13 mouse cellular contexts compared by ENCODE assay signal in genomic region chr11:86742605-86743004, GRCm38 (mm10). TPM values are rescaled to one million over a fixed set of nuclear protein-coding genes. Genes with fewer than 3 reads are reported as not detected.
A peak's percentile ranks its signal among the peaks of the same experiment; 100 is the strongest.
DNase-seq lines count a peak whose midpoint lies in the region; ATAC-seq and TF ChIP-seq lines count a peak whose summit lies in the region.
"Had no signal": no experiment of that assay in that cellular context is flagged by ENCODE, and none has a peak within 500 bp of the region (broad histone marks: within the 10 kb centered on the region; RNA-seq: fewer than 3 reads in every experiment).

No protein-coding gene starts in this region.

- peak overlapping the region in 1 of 2 experiments; percentile 57; a peak in 2 of 4 replicates for H3K27ac ChIP-seq in heart, embryonic 14.5 days (replicated peaks in 1 of 2; ENCODE audit: control insufficient read depth in 1 of 2, insufficient read depth in 1 of 2, low read depth in 2 of 2, low read length in 2 of 2)
- peak overlapping the region; percentile 80 for H3K27ac ChIP-seq in liver, postnatal 0 days (ENCODE audit: low read depth)
- H3K27ac ChIP-seq in forebrain, embryonic 14.5 days (ENCODE audit: low read depth, low read length), result no peak overlapping the region
- H3K27ac ChIP-seq in hindbrain, embryonic 14.5 days, result no peak overlapping the region
- H3K27ac ChIP-seq: embryonic facial prominence, embryonic 15.5 days; hindbrain, embryonic 13.5 days; midbrain, embryonic 10.5 days had no signal

- peak; percentile 99 for TF ChIP-seq EP300 in liver, postnatal 0 days (IDR thresholded peaks at IDR 0.05; ENCODE audit: low read depth)

- H3K4me1 ChIP-seq in heart, embryonic 14.5 days (ENCODE audit: control insufficient read depth in 2 of 2, insufficient read depth in 2 of 2, low read length in 2 of 2), result peaks cover 2 to 54% of the 10 kb centered on the region in 2 experiments
- H3K4me1 ChIP-seq in G1E (ENCODE audit: insufficient read depth, low read depth, low read length), result peaks cover 82% of the 10 kb centered on the region
- peaks cover 68% of the 10 kb centered on the region for H3K4me1 ChIP-seq in liver, postnatal 0 days (ENCODE audit: insufficient read depth)
- H3K4me1 ChIP-seq in forebrain, embryonic 14.5 days (ENCODE audit: control insufficient read depth, insufficient read depth, low read length), result no peaks in the 10 kb centered on the region
- H3K4me1 ChIP-seq in hindbrain, embryonic 14.5 days (replicated peaks; ENCODE audit: control insufficient read depth, insufficient read depth, low read length), result no peaks in the 10 kb centered on the region; the same call in 1 of the 2 replicates

- no peak overlapping the region for H3K9ac ChIP-seq in heart, embryonic 14.5 days (ENCODE audit: low read length)
- H3K9ac ChIP-seq in liver, postnatal 0 days (replicated peaks), result no peak overlapping the region; the same call in 1 of the 2 replicates
- no peak overlapping the region for H3K9ac ChIP-seq in forebrain, embryonic 14.5 days (ENCODE audit: low read length)
- no peak overlapping the region for H3K9ac ChIP-seq in hindbrain, embryonic 14.5 days
- H3K9ac ChIP-seq: embryonic facial prominence, embryonic 15.5 days; hindbrain, embryonic 13.5 days had no signal

- no peak for DNase-seq in heart, postnatal 4 days
- DNase-seq in G1E (ENCODE audit: low spot score), result peak; percentile 42
- DNase-seq in c-Kit-positive CD71-positive TER-119-positive erythroid progenitor cells, embryonic 14.5 days (ENCODE audit: low spot score), result peak; percentile 97
- peak; percentile 53 for DNase-seq in liver, postnatal 0 days
- no peak for DNase-seq in forebrain, embryonic 14.5 days (ENCODE audit: low spot score)
- no peak for DNase-seq in hindbrain, embryonic 14.5 days (ENCODE audit: low spot score)
- DNase-seq: adrenal gland, postnatal 25 days; cerebellum, adult 9-11 months; kidney, postnatal 10 days had no signal

- no peaks in the 10 kb centered on the region for H3K27me3 ChIP-seq in heart, embryonic 14.5 days (ENCODE audit: control insufficient read depth, insufficient read depth, low read length)
- H3K27me3 ChIP-seq in G1E (ENCODE audit: insufficient read depth, low read length), result no peaks in the 10 kb centered on the region
- H3K27me3 ChIP-seq in liver, postnatal 0 days (ENCODE audit: insufficient read depth, low read length), result no peaks in the 10 kb centered on the region
- no peaks in the 10 kb centered on the region for H3K27me3 ChIP-seq in forebrain, embryonic 14.5 days (replicated peaks; ENCODE audit: control insufficient read depth, insufficient read depth, low read length)
- no peaks in the 10 kb centered on the region for H3K27me3 ChIP-seq in hindbrain, embryonic 14.5 days (ENCODE audit: control insufficient read depth, insufficient read depth, low read length)
- H3K27me3 ChIP-seq: embryonic facial prominence, embryonic 15.5 days; hindbrain, embryonic 13.5 days had no signal

- TF ChIP-seq CTCF in G1E (IDR thresholded peaks at IDR 0.05; ENCODE audit: low read depth, low read length), result no peak
- no peak for TF ChIP-seq CTCF in liver, postnatal 0 days (IDR thresholded peaks at IDR 0.05; ENCODE audit: low read depth)

- no peak overlapping the region for H3K4me3 ChIP-seq in heart, embryonic 14.5 days (ENCODE audit: control insufficient read depth in 1 of 2, insufficient read depth in 1 of 2, low read depth in 1 of 2, low read length in 2 of 2)
- no peak overlapping the region for H3K4me3 ChIP-seq in G1E (ENCODE audit: low read depth, low read length)
- H3K4me3 ChIP-seq in liver, postnatal 0 days (ENCODE audit: low read depth, low read length), result peak overlapping the region; percentile 17; the same call in 1 of the 2 replicates
- no peak overlapping the region for H3K4me3 ChIP-seq in forebrain, embryonic 14.5 days (ENCODE audit: low read depth, low read length)
- no peak overlapping the region for H3K4me3 ChIP-seq in hindbrain, embryonic 14.5 days (replicated peaks; ENCODE audit: low read length)
- H3K4me3 ChIP-seq: embryonic facial prominence, embryonic 15.5 days; hindbrain, embryonic 13.5 days; midbrain, embryonic 10.5 days had no signal

- H3K9me3 ChIP-seq in heart, embryonic 14.5 days (ENCODE audit: control insufficient read depth, low read length), result no peaks in the 10 kb centered on the region
- H3K9me3 ChIP-seq in G1E (replicated peaks), result no peaks in the 10 kb centered on the region
- H3K9me3 ChIP-seq in liver, postnatal 0 days (ENCODE audit: low read length), result no peaks in the 10 kb centered on the region
- H3K9me3 ChIP-seq in forebrain, embryonic 14.5 days (replicated peaks; ENCODE audit: control insufficient read depth, low read length), result no peaks in the 10 kb centered on the region
- no peaks in the 10 kb centered on the region for H3K9me3 ChIP-seq in hindbrain, embryonic 14.5 days (ENCODE audit: control insufficient read depth, low read length)
- H3K9me3 ChIP-seq: embryonic facial prominence, embryonic 15.5 days; hindbrain, embryonic 13.5 days; midbrain, embryonic 10.5 days had no signal

- no peaks in the 10 kb centered on the region for H3K36me3 ChIP-seq in heart, embryonic 14.5 days (ENCODE audit: control insufficient read depth, insufficient read depth, low read length)
- H3K36me3 ChIP-seq in G1E (replicated peaks), result peaks cover 18% of the 10 kb centered on the region
- H3K36me3 ChIP-seq in liver, postnatal 0 days (replicated peaks; ENCODE audit: insufficient read depth, low read length), result no peaks in the 10 kb centered on the region
- no peaks in the 10 kb centered on the region for H3K36me3 ChIP-seq in forebrain, embryonic 14.5 days (ENCODE audit: control insufficient read depth, insufficient read depth, low read length)
- H3K36me3 ChIP-seq in hindbrain, embryonic 14.5 days (replicated peaks; ENCODE audit: control insufficient read depth, insufficient read depth), result no peaks in the 10 kb centered on the region
- H3K36me3 ChIP-seq: embryonic facial prominence, embryonic 15.5 days; hindbrain, embryonic 13.5 days had no signal

- WGBS in heart, embryonic 14.5 days, result 0% methylated on average over 2 of the region's 2 CpGs
- WGBS in liver, postnatal 0 days (ENCODE audit: insufficient replicate concordance), result 25% methylated on average over 2 of the region's 2 CpGs
- WGBS in forebrain, embryonic 14.5 days, result 73% methylated on average over 2 of the region's 2 CpGs
- WGBS in hindbrain, embryonic 14.5 days, result 76% methylated on average over 2 of the region's 2 CpGs

- no peak for ATAC-seq in heart, embryonic 14.5 days (ENCODE audit: insufficient number of reproducible peaks, insufficient read depth, low FRiP score, low read depth)
- peak; percentile 96 for ATAC-seq in G1E (ENCODE audit: extremely low read depth, insufficient number of reproducible peaks, low FRiP score, poor library complexity, severe bottlenecking)
- ATAC-seq in liver, postnatal 0 days, result peak; percentile 99
- no peak for ATAC-seq in forebrain, embryonic 14.5 days
- no peak for ATAC-seq in hindbrain, embryonic 14.5 days (ENCODE audit: low FRiP score)

- peak overlapping the region; percentile 34 for H3K4me2 ChIP-seq in heart, embryonic 14.5 days (ENCODE audit: low read length)
- peak overlapping the region; percentile 61 for H3K4me2 ChIP-seq in liver, postnatal 0 days (ENCODE audit: low read depth, low read length)
- no peak overlapping the region for H3K4me2 ChIP-seq in forebrain, embryonic 14.5 days (ENCODE audit: low read length)
- H3K4me2 ChIP-seq in hindbrain, embryonic 14.5 days (replicated peaks), result no peak overlapping the region
- H3K4me2 ChIP-seq: embryonic facial prominence, embryonic 15.5 days; hindbrain, embryonic 13.5 days had no signal

RNA-seq across cellular contexts. Expression of gene Cltc, which starts 14.8 kb away (rescaled TPM):
- polyA plus RNA-seq in heart, embryonic 14.5 days (2014; fragmentation: Nextera tagmentation; extraction: Ambion mirVana), result 172 and 177 TPM in 2 replicates
- 100 to 1,000 TPM; 266 to 273 TPM for total RNA-seq in heart, postnatal 4 days (2021)
- 500 and 581 TPM in 2 replicates for total RNA-seq in G1E (2014; fragmentation: Nextera tagmentation)
- 263 and 265 TPM in 2 replicates for total RNA-seq in G1E (2017)
- 73.6 and 85.3 TPM in 2 replicates for polyA plus RNA-seq in G1E (2012)
- 34.1 and 42.4 TPM in 2 replicates for polyA plus RNA-seq in liver, postnatal 0 days (2015; fragmentation: Nextera tagmentation; extraction: Ambion mirVana)
- 138 and 159 TPM in 2 replicates for polyA plus RNA-seq in forebrain, embryonic 14.5 days (2014; fragmentation: Nextera tagmentation; extraction: Ambion mirVana)
- polyA plus RNA-seq in hindbrain, embryonic 14.5 days (2014; fragmentation: Nextera tagmentation; extraction: Ambion mirVana), result 226 and 247 TPM in 2 replicates

RNA-seq across cellular contexts. Expression of gene Ptrh2, which starts 58.8 kb away (rescaled TPM):
- 21.5 and 22.3 TPM in 2 replicates for polyA plus RNA-seq in heart, embryonic 14.5 days (2014; fragmentation: Nextera tagmentation; extraction: Ambion mirVana)
- total RNA-seq in heart, postnatal 4 days (2021), result 10 to 100 TPM; 10.3 to 10.6 TPM
- total RNA-seq in G1E (2014; fragmentation: Nextera tagmentation), result 21.8 and 29.6 TPM in 2 replicates
- total RNA-seq in G1E (2017), result 41.0 and 44.7 TPM in 2 replicates
- 1.2 and 1.7 TPM in 2 replicates for polyA plus RNA-seq in G1E (2012)
- 12.7 and 13.3 TPM in 2 replicates for polyA plus RNA-seq in liver, postnatal 0 days (2015; fragmentation: Nextera tagmentation; extraction: Ambion mirVana)
- polyA plus RNA-seq in forebrain, embryonic 14.5 days (2014; fragmentation: Nextera tagmentation; extraction: Ambion mirVana), result 33.2 and 38.1 TPM in 2 replicates
- polyA plus RNA-seq in hindbrain, embryonic 14.5 days (2014; fragmentation: Nextera tagmentation; extraction: Ambion mirVana), result 28.5 and 30.4 TPM in 2 replicates

RNA-seq across cellular contexts. Expression of gene Vmp1, which starts 59.0 kb away (rescaled TPM):
- polyA plus RNA-seq in heart, embryonic 14.5 days (2014; fragmentation: Nextera tagmentation; extraction: Ambion mirVana), result 98.5 and 101 TPM in 2 replicates
- total RNA-seq in heart, postnatal 4 days (2021), result 10 to 100 TPM; 62.0 to 74.5 TPM
- 166 and 188 TPM in 2 replicates for total RNA-seq in G1E (2014; fragmentation: Nextera tagmentation)
- 156 and 163 TPM in 2 replicates for total RNA-seq in G1E (2017)
- polyA plus RNA-seq in G1E (2012), result 15.2 and 19.1 TPM in 2 replicates
- 110 and 125 TPM in 2 replicates for polyA plus RNA-seq in liver, postnatal 0 days (2015; fragmentation: Nextera tagmentation; extraction: Ambion mirVana)
- polyA plus RNA-seq in forebrain, embryonic 14.5 days (2014; fragmentation: Nextera tagmentation; extraction: Ambion mirVana), result 119 and 131 TPM in 2 replicates
- 148 and 151 TPM in 2 replicates for polyA plus RNA-seq in hindbrain, embryonic 14.5 days (2014; fragmentation: Nextera tagmentation; extraction: Ambion mirVana)

Comparison
In these comparisons a context has a peak if more than half of its experiments do, and no peak if none do; other contexts are left out.
1. ATAC-seq: peak in G1E (single experiment) and liver, postnatal 0 days (single experiment); none in heart, embryonic 14.5 days (single experiment), forebrain, embryonic 14.5 days (single experiment) and hindbrain, embryonic 14.5 days (single experiment).
2. H3K4me2 ChIP-seq: peak in heart, embryonic 14.5 days (single experiment) and liver, postnatal 0 days (single experiment); none in forebrain, embryonic 14.5 days (single experiment) and hindbrain, embryonic 14.5 days (single experiment).
3. DNase-seq: peak in G1E (single experiment), c-Kit-positive CD71-positive TER-119-positive erythroid progenitor cells, embryonic 14.5 days (single experiment) and liver, postnatal 0 days (single experiment); none in heart, postnatal 4 days (single experiment), forebrain, embryonic 14.5 days (single experiment) and hindbrain, embryonic 14.5 days (single experiment).